In the genomic region with DNA sequence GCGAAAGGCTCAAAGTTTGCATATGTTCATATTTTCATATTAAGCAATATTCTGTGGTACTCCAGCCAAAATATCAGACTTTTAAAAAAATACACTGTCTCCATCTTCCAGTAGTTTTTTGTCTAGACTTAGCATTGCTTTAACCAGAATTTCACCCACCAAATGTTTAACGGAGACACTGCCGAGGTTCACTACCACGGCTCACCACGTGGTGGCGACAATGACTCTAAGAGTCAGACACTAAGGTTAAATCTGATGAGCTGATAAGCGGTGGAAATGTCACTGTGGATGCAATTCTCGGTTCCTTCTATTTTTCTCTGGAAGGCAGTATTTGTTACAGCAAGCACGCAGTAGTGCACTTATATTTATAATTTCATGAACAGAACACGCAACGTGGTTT, we compare ENCODE assay signal across 9 mouse cellular contexts.
DNase-seq lines count a peak whose midpoint lies in the region; ATAC-seq lines count a peak whose summit lies in the region.
"Had no signal": no experiment of that assay in that cellular context is flagged by ENCODE, and none has a peak within 500 bp of the region (broad histone marks: within the 10 kb centered on the region; RNA-seq: fewer than 3 reads in every experiment).

No protein-coding gene starts in this region.

- H3K9me3 ChIP-seq in intestine, embryonic 14.5 days (ENCODE audit: control insufficient read depth, low read length) = no peaks in the 10 kb centered on the region
- H3K9me3 ChIP-seq in intestine, embryonic 15.5 days = no peaks in the 10 kb centered on the region
- H3K9me3 ChIP-seq in embryonic facial prominence, embryonic 11.5 days (replicated peaks; ENCODE audit: control insufficient read depth, low read length) = no peaks in the 10 kb centered on the region
- no peaks in the 10 kb centered on the region for H3K9me3 ChIP-seq in hindbrain, embryonic 13.5 days
- H3K9me3 ChIP-seq: neural tube, embryonic 12.5 days had no signal

- no peak overlapping the region for H3K4me2 ChIP-seq in intestine, embryonic 14.5 days (ENCODE audit: low read length)
- H3K4me2 ChIP-seq in intestine, embryonic 15.5 days (replicated peaks) = no peak overlapping the region
- H3K4me2 ChIP-seq in embryonic facial prominence, embryonic 11.5 days (ENCODE audit: low read depth, low read length) = no peak overlapping the region
- no peak overlapping the region for H3K4me2 ChIP-seq in hindbrain, embryonic 13.5 days
- H3K4me2 ChIP-seq: neural tube, embryonic 12.5 days had no signal

- no peak overlapping the region for H3K4me3 ChIP-seq in intestine, embryonic 14.5 days (ENCODE audit: low read depth, low read length)
- no peak overlapping the region for H3K4me3 ChIP-seq in intestine, embryonic 15.5 days (replicated peaks)
- H3K4me3 ChIP-seq in embryonic facial prominence, embryonic 11.5 days (ENCODE audit: low read depth, low read length) = no peak overlapping the region
- no peak overlapping the region for H3K4me3 ChIP-seq in hindbrain, embryonic 13.5 days
- H3K4me3 ChIP-seq: neural tube, embryonic 12.5 days had no signal

- H3K9ac ChIP-seq in intestine, embryonic 14.5 days (ENCODE audit: low read length) = no peak overlapping the region
- H3K9ac ChIP-seq in intestine, embryonic 15.5 days = no peak overlapping the region
- no peak overlapping the region for H3K9ac ChIP-seq in embryonic facial prominence, embryonic 11.5 days (replicated peaks; ENCODE audit: low read length)
- no peak overlapping the region for H3K9ac ChIP-seq in hindbrain, embryonic 13.5 days
- H3K9ac ChIP-seq: neural tube, embryonic 12.5 days had no signal

- H3K36me3 ChIP-seq in intestine, embryonic 14.5 days (ENCODE audit: control insufficient read depth, insufficient read depth, low read length) = no peaks in the 10 kb centered on the region
- no peaks in the 10 kb centered on the region for H3K36me3 ChIP-seq in intestine, embryonic 15.5 days
- no peaks in the 10 kb centered on the region for H3K36me3 ChIP-seq in embryonic facial prominence, embryonic 11.5 days (replicated peaks; ENCODE audit: control insufficient read depth, insufficient read depth, low read depth, low read length)
- no peaks in the 10 kb centered on the region for H3K36me3 ChIP-seq in hindbrain, embryonic 13.5 days
- H3K36me3 ChIP-seq: neural tube, embryonic 12.5 days had no signal

- no peak for ATAC-seq in intestine, embryonic 14.5 days (replicated peaks; ENCODE audit: low FRiP score, low TSS enrichment, low read depth)
- no peak for ATAC-seq in intestine, embryonic 15.5 days
- no peak for ATAC-seq in embryonic facial prominence, embryonic 11.5 days (replicated peaks; ENCODE audit: insufficient number of reproducible peaks, low FRiP score, low TSS enrichment, low read depth)
- 0 out of 2 replicates have a peak, but pooled peaks have one; percentile 31 for ATAC-seq in hindbrain, embryonic 13.5 days (ENCODE audit: low FRiP score)

- H3K27ac ChIP-seq in intestine, embryonic 14.5 days (ENCODE audit: low read depth) = no peak overlapping the region
- H3K27ac ChIP-seq in intestine, embryonic 15.5 days = no peak overlapping the region
- H3K27ac ChIP-seq in embryonic facial prominence, embryonic 11.5 days (replicated peaks; ENCODE audit: low read depth, low read length) = no peak overlapping the region
- H3K27ac ChIP-seq in hindbrain, embryonic 13.5 days = no peak overlapping the region
- H3K27ac ChIP-seq: neural tube, embryonic 12.5 days had no signal

- DNase-seq in intestine, embryonic 14.5 days (ENCODE audit: low spot score) = peak; percentile 81
- peak; percentile 19 to 60 for DNase-seq in adrenal gland, postnatal 4 days (ENCODE audit: low spot score in 2 of 2)
- DNase-seq in embryonic facial prominence, embryonic 11.5 days (ENCODE audit: low spot score) = peak; percentile 86
- peak; percentile 84 to 91 for DNase-seq in left cerebral cortex, postnatal 25 days (ENCODE audit: low spot score in 2 of 2)
- peak; percentile 35 to 58 for DNase-seq in natural killer cell, adult 2 months (ENCODE audit: low spot score in 2 of 2)
- peak; percentile 22 to 43 for DNase-seq in thymus, adult 18-20 months

- no peaks in the 10 kb centered on the region for H3K27me3 ChIP-seq in intestine, embryonic 14.5 days (replicated peaks; ENCODE audit: control insufficient read depth, insufficient read depth, low read length)
- no peaks in the 10 kb centered on the region for H3K27me3 ChIP-seq in intestine, embryonic 15.5 days (replicated peaks)
- no peaks in the 10 kb centered on the region for H3K27me3 ChIP-seq in embryonic facial prominence, embryonic 11.5 days (ENCODE audit: control insufficient read depth, insufficient read depth, low read length)
- no peaks in the 10 kb centered on the region for H3K27me3 ChIP-seq in hindbrain, embryonic 13.5 days
- H3K27me3 ChIP-seq: neural tube, embryonic 12.5 days had no signal

- WGBS in intestine, embryonic 14.5 days = 33% methylated on average over 11 of the region's 11 CpGs
- WGBS in intestine, embryonic 15.5 days = 28% methylated on average over 11 of the region's 11 CpGs
- WGBS in embryonic facial prominence, embryonic 11.5 days = 25% methylated on average over 11 of the region's 11 CpGs
- WGBS in hindbrain, embryonic 13.5 days = 26% methylated on average over 11 of the region's 11 CpGs

- intact Hi-C loops in left cerebral cortex, postnatal 25 days (cut with DNase I) = loop anchor here (5.0 to 10.0 kb wide), 2 partner anchors 740 to 1422 kb away; no protein-coding TSS in a partner anchor

- H3K4me1 ChIP-seq in intestine, embryonic 14.5 days (replicated peaks; ENCODE audit: control insufficient read depth, insufficient read depth, low read length) = no peaks in the 10 kb centered on the region
- no peaks in the 10 kb centered on the region for H3K4me1 ChIP-seq in intestine, embryonic 15.5 days (replicated peaks)
- H3K4me1 ChIP-seq in embryonic facial prominence, embryonic 11.5 days (ENCODE audit: control insufficient read depth, insufficient read depth, low read length) = no peaks in the 10 kb centered on the region
- no peaks in the 10 kb centered on the region for H3K4me1 ChIP-seq in hindbrain, embryonic 13.5 days (replicated peaks)
- H3K4me1 ChIP-seq: neural tube, embryonic 12.5 days had no signal

Comparison
In these comparisons a context has a peak if more than half of its experiments do, and no peak if none do; other contexts are left out.
1. DNase-seq: peak in every context shown above with its lines; median percentile 88 in left cerebral cortex, postnatal 25 days; 86 in embryonic facial prominence, embryonic 11.5 days; 81 in intestine, embryonic 14.5 days; 46 in natural killer cell, adult 2 months; 40 in adrenal gland, postnatal 4 days; 32 in thymus, adult 18-20 months.